Mouse (Mus musculus) thymus, adult 2 months (tissue): ENCODE results near the gene Smagp. TPM values are rescaled to one million over a fixed set of nuclear protein-coding genes. Genes with fewer than 3 reads are reported as not detected.

Experiments
- DNase-seq: peaks from one replicate; pipeline ENCODE4 v3.0.0; 2021
- H3K27ac ChIP-seq: fragments of 200-500 bp; 2 replicates; pipeline ENCODE4 v1.5.1; 2012; ENCODE audit warnings: low read length, control low read depth; ENCODE audit not compliant: control insufficient read depth, insufficient read depth
- H3K27me3 ChIP-seq: fragments of 200-500 bp; 2 replicates; pipeline ENCODE4 v1.6.1; 2012; ENCODE audit warnings: mild to moderate bottlenecking, low read length, moderate library complexity, mixed read lengths; ENCODE audit not compliant: control insufficient read depth, insufficient read depth
- H3K36me3 ChIP-seq: fragments of 200-500 bp; 2 replicates; pipeline ENCODE4 v1.6.1; 2012; ENCODE audit warnings: mild to moderate bottlenecking, low read length, moderate library complexity; ENCODE audit not compliant: control insufficient read depth, insufficient read depth
- H3K4me1 ChIP-seq: fragments of 200-500 bp; replicated peaks from 2 replicates; pipeline ENCODE4 v1.6.1; 2012; ENCODE audit warnings: low read length; ENCODE audit not compliant: control insufficient read depth, insufficient read depth
- H3K4me3 ChIP-seq: fragments of 200-500 bp; 2 replicates; pipeline ENCODE4 v1.5.1; 2012; ENCODE audit warnings: mild to moderate bottlenecking, low read length, control low read depth, moderate library complexity; ENCODE audit not compliant: control insufficient read depth, insufficient read depth
- CTCF ChIP-seq: fragments of 200-500 bp; IDR thresholded peaks from 2 replicates; pipeline ENCODE4 v1.5.1; 2012; ENCODE audit warnings: mild to moderate bottlenecking, control low read depth, low read length, moderate library complexity, borderline replicate concordance; ENCODE audit not compliant: control insufficient read depth, poor library complexity, insufficient read depth; ENCODE audit errors: extremely low read depth
- POLR2A ChIP-seq: fragments of 200-500 bp; IDR thresholded peaks from 2 replicates; pipeline ENCODE4 v1.6.1; 2012; ENCODE audit warnings: mild to moderate bottlenecking, low read length, control low read depth, moderate library complexity; ENCODE audit not compliant: control insufficient read depth, poor library complexity, insufficient read depth; ENCODE audit errors: extremely low read depth
- WGBS: fragments of 180-500 bp; shearing (Covaris S2); methylation state at CpG from one replicate; pipeline ENCODE4 v1.1.7; 2018; 5-methylcytosine and 5-hydroxymethylcytosine counted together
- polyA plus RNA-seq: library from polyadenylated mRNA; depleted of rRNA; stranded (reverse); fragments of >200 nt; gene quantifications from 2 replicates; pipeline ENCODE4 v1.2.3, GENCODE M21; 2012

The Smagp gene
- polyA plus RNA-seq, 1 experiment: 11.0 TPM

- H3K27ac ChIP-seq: no peak overlapping the region
- WGBS: 90% methylated on average over 16 of the region's 16 CpGs
Observed at GRCm38 (mm10) chr15:100639972-100640750, 3.4 kb upstream of the Smagp start.

GRCm38 (mm10) chr15:100637661-100638060 is 921 bp upstream of the Smagp start:
- Histone ChIP-seq H3K27ac (no peak overlapping the region), H3K27me3 (peaks cover 17% of the 10 kb centered on the region), H3K4me1 (peaks cover 16% of the 10 kb centered on the region), H3K36me3 (peaks cover 24% of the 10 kb centered on the region), H3K4me3 (no peak overlapping the region)
- WGBS: 8% methylated on average over 6 of the region's 6 CpGs
- peak; percentile 57 for DNase-seq
- TF ChIP-seq POLR2A (no peak), CTCF (no peak)

More at GRCm38 (mm10) chr15:100639972-100640750, 3.4 kb upstream of the Smagp start:
- DNase-seq: no peak
- no peak for TF ChIP-seq CTCF
- Histone ChIP-seq H3K27me3 (peaks cover 15% of the 10 kb centered on the region), H3K4me1 (peaks cover 11% of the 10 kb centered on the region), H3K4me3 (no peak overlapping the region), H3K36me3 (peaks cover 47% of the 10 kb centered on the region)

- Histone ChIP-seq H3K27me3 (peaks cover 17% of the 10 kb centered on the region), H3K27ac (no peak overlapping the region), H3K4me3 (peak overlapping the region; percentile 37), H3K36me3 (peaks cover 10% of the 10 kb centered on the region), H3K4me1 (peaks cover 27% of the 10 kb centered on the region)
- no peak for TF ChIP-seq POLR2A
- no peak for TF ChIP-seq CTCF
- WGBS: 12% methylated on average over 38 of the region's 38 CpGs
- no peak for DNase-seq
Observed at GRCm38 (mm10) chr15:100635851-100636645, 692 bp downstream of the Smagp start.

- WGBS: 17% methylated on average over 9 of the region's 9 CpGs
Observed at GRCm38 (mm10) chr15:100635239-100635638, 1.5 kb downstream of the Smagp start.

GRCm38 (mm10) chr15:100633341-100633740 is 3.4 kb downstream of the Smagp start:
- Histone ChIP-seq H3K27me3 (peaks cover 17% of the 10 kb centered on the region), H3K4me3 (no peak overlapping the region), H3K36me3 (no peaks in the 10 kb centered on the region), H3K27ac (no peak overlapping the region), H3K4me1 (peaks cover 34% of the 10 kb centered on the region)
- DNase-seq: no peak
- 56% methylated on average over 10 of the region's 10 CpGs for WGBS
- TF ChIP-seq CTCF: no peak
- TF ChIP-seq POLR2A: no peak

More at GRCm38 (mm10) chr15:100635239-100635638, 1.5 kb downstream of the Smagp start:
- Histone ChIP-seq H3K4me1 (peaks cover 30% of the 10 kb centered on the region), H3K27me3 (peaks cover 17% of the 10 kb centered on the region), H3K4me3 (no peak overlapping the region), H3K36me3 (peaks cover 5% of the 10 kb centered on the region), H3K27ac (no peak overlapping the region)
- DNase-seq: no peak
- TF ChIP-seq CTCF: no peak
- TF ChIP-seq POLR2A: no peak

- Histone ChIP-seq H3K4me1 (peaks cover 34% of the 10 kb centered on the region), H3K4me3 (no peak overlapping the region), H3K27ac (no peak overlapping the region), H3K27me3 (peaks cover 17% of the 10 kb centered on the region), H3K36me3 (no peaks in the 10 kb centered on the region)
- WGBS: 88% methylated on average over 5 of the region's 5 CpGs
- DNase-seq: no peak
- no peak for TF ChIP-seq CTCF
- TF ChIP-seq POLR2A: no peak
Observed at GRCm38 (mm10) chr15:100632323-100632722, 4.4 kb downstream of the Smagp start.
